Mouse (Mus musculus): ENCODE data around the gene Hba-x. TPM values are rescaled to one million over a fixed set of nuclear protein-coding genes. Genes with fewer than 3 reads are reported as not detected.
A peak's percentile ranks its signal among the peaks of the same experiment; 100 is the strongest.
"Not testable (repeated sequence)": the region's sequence is repeated elsewhere in the genome, so short reads cannot be mapped to it uniquely, and the experiment has no call there.

Gene Hba-x
- total RNA-seq, 2 experiments from 2014 or later: not detected

GRCm38 (mm10) chr11:32285031-32285775, 9.0 kb downstream of the Hba-x start:
- no peak for DNase-seq (ENCODE audit: low spot score in 2 of 2)

- DNase-seq (ENCODE audit: low spot score in 2 of 2): not testable (repeated sequence)
Measured at GRCm38 (mm10) chr11:32285887-32286286, 9.7 kb downstream of the Hba-x start.

GRCm38 (mm10) chr11:32286695-32287492, 10.7 kb downstream of the Hba-x start, which contains the start of gene Hbq1b:
Hbq1b (plus strand) TSS chr11:32286965.
- DNase-seq (ENCODE audit: low spot score in 2 of 2): peak; percentile 81 to 84

DNA sequence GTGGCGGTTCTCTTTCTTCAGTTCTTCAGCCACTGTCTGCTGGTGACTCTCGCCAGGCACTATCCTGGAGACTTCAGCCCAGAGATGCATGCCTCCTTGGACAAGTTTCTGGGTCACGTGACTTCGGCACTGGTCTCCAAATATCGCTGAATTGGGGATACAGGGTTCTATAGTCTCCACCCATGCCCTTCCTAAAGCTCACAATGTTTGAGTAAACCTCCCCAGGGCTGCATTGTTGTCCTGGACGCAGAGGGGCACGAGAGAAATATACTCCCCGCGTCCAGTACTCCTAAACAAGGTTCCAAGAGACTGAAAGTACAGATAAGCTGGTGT, 11.3 kb downstream of the Hba-x start:
- no peak for DNase-seq (ENCODE audit: low spot score in 2 of 2)

DNA sequence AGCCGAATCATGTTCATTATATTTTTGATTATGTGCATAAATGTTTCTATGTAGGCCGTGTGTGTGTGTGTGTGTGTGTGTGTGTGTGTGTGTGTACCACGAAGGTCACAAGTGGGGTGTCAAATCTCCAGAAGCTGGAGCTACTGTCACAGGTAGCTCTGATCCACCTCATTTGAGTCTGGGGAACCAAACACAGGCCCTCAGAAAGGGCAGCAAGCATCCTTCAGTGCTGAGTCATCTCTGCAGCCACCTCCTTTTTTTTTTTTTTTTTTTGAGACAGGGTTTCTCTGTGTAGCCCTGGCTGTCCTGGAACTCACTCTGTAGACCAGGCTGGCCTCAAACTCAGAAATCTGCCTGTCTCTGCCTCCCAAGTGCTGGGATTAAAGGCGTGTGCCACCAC, 16.6 kb downstream of the Hba-x start:
- DNase-seq (ENCODE audit: low spot score in 2 of 2): not testable (repeated sequence)

DNA sequence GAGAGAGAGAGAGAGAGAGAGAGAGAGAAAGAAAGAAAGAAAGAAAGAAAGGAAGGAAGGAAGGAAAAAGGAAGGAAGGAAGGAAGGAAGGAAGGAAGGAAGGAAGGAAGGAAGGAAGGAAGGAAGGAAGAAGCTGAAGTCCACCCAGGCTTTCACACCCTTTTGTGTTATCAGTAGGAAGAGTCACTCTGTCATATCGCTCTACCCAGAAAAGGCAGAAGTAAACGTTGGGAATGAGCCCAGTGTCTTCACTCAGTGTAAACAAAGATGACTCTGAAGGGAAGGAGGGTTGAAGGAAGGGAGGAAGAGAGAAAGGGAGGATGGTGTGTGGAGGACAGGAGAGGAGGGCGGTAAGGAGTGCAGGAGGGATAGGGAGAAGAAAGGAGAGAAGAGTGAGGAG, 17.3 kb downstream of the Hba-x start:
- DNase-seq (ENCODE audit: low spot score in 2 of 2): not testable (repeated sequence)

- DNase-seq (ENCODE audit: low spot score in 2 of 2): not testable (repeated sequence)
Measured at GRCm38 (mm10) chr11:32296203-32296602, 20.0 kb downstream of the Hba-x start, which contains the start of gene Hba-a2. Hba-a2 (plus strand) TSS chr11:32296489.

DNA sequence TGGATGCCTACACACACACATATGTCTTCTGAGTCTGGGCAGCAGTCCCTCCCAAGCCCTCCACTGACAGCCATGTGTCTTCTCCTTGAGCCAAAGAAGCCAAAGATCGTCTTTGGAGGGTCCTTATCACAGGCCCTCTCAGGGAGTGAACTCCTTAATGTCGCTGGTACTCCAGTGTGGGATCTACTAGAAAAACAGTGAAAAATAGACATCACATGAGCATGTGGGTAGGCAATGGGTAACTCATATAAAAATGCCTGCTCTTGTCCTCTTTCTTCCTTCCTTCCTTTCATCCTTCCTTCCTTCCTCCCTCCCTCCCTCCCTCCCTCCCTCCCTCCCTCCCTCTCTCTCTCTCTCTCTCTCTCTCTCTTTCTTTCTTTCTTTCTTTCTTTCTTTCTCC, 21.2 kb downstream of the Hba-x start:
- DNase-seq (ENCODE audit: low spot score in 2 of 2): not testable (repeated sequence)

GRCm38 (mm10) chr11:32297866-32298531, 21.8 kb downstream of the Hba-x start:
- no peak for DNase-seq (ENCODE audit: low spot score in 2 of 2)

GRCm38 (mm10) chr11:32298532-32298918, 22.3 kb downstream of the Hba-x start:
- no peak for DNase-seq (ENCODE audit: low spot score in 2 of 2)

DNA sequence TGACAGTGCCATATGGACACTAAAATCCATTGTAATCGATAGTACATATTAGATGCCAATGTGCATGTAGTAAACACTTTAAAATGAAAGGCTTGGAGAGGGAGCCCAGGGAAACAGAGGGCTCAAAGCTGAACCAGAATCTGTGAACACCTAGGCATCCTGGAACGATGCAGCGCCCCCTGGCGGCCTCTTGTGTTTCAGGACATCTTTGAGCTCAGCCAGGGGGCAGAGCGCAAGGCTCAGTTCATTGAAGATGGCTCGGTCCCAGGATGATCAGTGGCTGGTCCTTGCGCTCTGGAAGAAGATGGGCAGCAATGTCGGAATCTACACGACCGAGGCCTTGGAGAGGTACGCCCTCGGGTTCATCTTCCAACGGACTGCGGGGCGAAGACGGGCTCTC, 23.7 kb downstream of the Hba-x start, which contains the start of gene Hbq1a:
Gene Hbq1a, plus strand, starts transcription at position 205 of the 400 bp plus-strand sequence.
- DNase-seq (ENCODE audit: low spot score in 2 of 2): peak; percentile 68

- no peak for DNase-seq (ENCODE audit: low spot score in 2 of 2)
Measured at GRCm38 (mm10) chr11:32300279-32301267, 24.4 kb downstream of the Hba-x start.

DNA sequence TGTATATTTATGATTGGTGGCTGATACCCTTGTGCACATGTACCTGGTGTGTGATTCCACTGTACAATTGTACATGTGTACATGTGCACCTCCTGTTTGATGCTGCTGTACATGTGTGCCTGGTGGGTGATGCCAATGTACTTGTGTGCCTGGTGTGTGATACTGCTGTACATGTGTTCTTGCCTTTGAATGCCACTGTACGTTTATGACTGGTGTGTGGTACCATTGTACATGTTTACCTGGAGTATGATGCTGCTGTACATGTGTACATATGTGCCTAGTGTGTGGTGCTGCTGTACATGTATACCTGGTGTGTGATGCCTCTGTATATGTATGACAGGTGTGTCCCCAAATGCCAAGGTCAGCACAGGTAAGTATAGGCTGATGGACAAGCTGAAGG, 25.3 kb downstream of the Hba-x start:
- no peak for DNase-seq (ENCODE audit: low spot score in 2 of 2)

- DNase-seq (ENCODE audit: low spot score in 2 of 2): peak in 1 of 2 experiments; percentile 44
Measured at GRCm38 (mm10) chr11:32302824-32303419, 26.7 kb downstream of the Hba-x start.

GRCm38 (mm10) chr11:32303455-32303854, 27.3 kb downstream of the Hba-x start:
- DNase-seq (ENCODE audit: low spot score in 2 of 2): no peak

- DNase-seq (ENCODE audit: low spot score in 2 of 2): no peak
Measured at GRCm38 (mm10) chr11:32307006-32307405, 30.8 kb downstream of the Hba-x start.

DNA sequence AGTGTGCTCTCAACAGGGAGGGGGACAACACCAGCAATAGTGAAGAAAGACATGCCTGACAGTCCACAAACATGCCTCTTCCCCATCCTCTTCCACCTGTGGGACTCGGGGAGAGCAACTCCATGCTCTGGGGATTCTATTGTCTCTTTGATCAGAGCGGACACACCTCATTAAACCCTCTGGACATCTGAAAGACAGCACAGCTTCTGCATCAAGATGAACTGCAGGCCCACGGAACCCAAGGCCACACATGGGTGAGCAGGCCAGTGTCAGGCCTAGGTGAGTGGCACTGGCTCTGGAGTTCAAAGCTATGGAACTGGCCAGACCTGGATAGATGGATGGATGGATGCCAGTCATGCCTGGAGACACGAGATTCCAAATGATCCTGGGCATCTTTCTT, 33.2 kb downstream of the Hba-x start:
- DNase-seq (ENCODE audit: low spot score in 2 of 2): no peak

DNA sequence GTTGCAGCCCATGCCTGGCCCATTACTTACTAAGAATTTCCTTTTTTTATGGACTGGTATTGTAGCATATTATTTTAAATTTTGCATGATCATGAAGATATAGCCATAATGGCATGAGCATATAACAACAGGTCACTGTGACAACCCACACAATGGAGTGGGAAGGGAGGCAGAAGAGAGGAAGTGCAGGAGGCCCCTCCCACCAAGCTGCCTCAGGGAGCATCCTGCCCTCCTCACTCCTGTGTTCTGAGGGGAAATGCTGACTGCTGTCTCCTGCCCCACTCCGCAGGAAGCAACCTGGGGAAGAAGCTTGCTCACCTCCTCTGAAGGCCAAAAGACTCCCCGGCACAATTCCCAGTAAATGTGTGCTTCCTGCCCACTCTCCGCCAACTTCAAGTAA, 33.7 kb downstream of the Hba-x start:
- no peak for DNase-seq (ENCODE audit: low spot score in 2 of 2)

- DNase-seq (ENCODE audit: low spot score in 2 of 2): no peak
Measured at GRCm38 (mm10) chr11:32316009-32316408, 39.8 kb downstream of the Hba-x start.

Data from layer of hippocampus, postnatal 14 days (tissue).